Mouse (Mus musculus) small intestine, adult 2 months (tissue): Measurements from ENCODE around the gene Foxj1.

Experiments
- CTCF ChIP-seq: fragments of 200-500 bp; IDR thresholded peaks from 2 replicates; pipeline ENCODE4 v1.5.1; 2012; ENCODE audit warnings: low read depth, mild to moderate bottlenecking, control low read depth, inconsistent platforms, low read length, moderate library complexity, mixed read lengths; ENCODE audit not compliant: insufficient replicate concordance, insufficient read length; ENCODE audit errors: extremely low read depth
- POLR2A ChIP-seq: fragments of 200-500 bp; IDR thresholded peaks from 2 replicates; pipeline ENCODE4 v1.6.1; 2012; ENCODE audit warnings: low read depth, mild to moderate bottlenecking, control low read depth, inconsistent platforms, low read length, moderate library complexity

DNA sequence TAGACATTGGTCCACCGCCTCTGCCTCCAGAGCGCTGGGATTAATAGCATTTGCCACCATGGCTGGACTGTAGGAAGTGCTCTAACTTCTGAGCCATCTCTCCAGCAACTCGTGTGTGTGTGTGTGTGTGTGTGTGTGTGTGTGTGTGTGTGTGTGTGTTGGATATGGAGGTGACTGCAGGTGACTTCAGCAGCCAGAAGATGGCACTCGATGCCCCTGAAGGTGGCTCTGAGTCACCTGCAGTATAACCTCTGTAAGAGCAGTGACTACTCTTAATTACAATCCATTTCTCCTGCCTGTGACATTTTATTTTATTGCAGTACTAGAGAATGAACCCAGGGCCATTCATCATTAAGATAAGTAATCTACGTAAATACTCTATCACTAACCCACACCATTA, 16.1 kb upstream of the Foxj1 start:
- 0 out of 2 replicates have a peak, but pooled peaks have one; percentile 29 for TF ChIP-seq CTCF
- no peak for TF ChIP-seq POLR2A
